Mouse (Mus musculus) embryo, embryonic 11 days (tissue): ENCODE results near the gene Aldh9a1.
"Not testable (repeated sequence)": the region's sequence is repeated elsewhere in the genome, so short reads cannot be mapped to it uniquely, and the experiment has no call there.

Experiments
- DNase-seq: peaks from one replicate; pipeline ENCODE4 v3.0.0-alpha.2; 2015

Gene Aldh9a1

DNA sequence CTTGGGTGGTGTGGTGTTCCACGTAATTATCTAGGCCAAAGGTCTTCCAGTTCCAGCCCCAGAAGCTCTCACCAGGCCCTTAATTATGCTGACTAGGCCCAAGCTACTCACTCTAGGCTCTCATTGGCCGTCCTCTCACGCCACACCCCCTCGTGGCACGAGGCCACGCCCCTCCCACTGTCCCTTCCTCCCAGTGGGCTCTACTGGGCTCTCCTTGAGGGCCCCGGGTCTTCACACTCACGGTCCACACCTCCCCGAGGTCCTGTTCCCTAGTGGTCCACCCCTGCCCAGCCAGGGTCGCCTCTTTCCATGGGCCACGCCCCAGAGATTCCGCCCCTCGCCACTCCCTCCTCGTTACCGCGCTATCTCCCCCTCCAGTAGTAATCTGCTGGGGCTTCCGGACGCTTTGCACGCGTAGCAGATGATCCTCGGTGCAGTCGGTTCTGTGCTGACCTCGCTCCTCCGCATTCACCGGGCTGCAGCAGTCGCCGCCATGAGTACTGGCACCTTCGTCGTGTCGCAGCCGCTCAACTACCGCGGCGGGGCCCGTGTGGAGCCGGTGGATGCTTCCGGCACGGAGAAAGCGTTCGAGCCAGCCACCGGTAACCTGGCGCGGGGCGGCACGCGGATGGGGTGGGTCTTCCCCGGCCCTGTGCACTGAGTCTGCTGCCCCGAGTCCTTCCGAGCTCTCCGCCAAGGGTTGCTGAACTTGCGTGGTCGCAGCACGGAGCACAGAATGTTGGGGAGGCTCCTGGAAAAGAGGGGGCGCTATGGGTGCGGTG is at the start of gene Aldh9a1:
Gene Aldh9a1 (plus strand): TSS at position 177 of the 782 bp plus-strand sequence.
- peak; percentile 91 for DNase-seq

DNA sequence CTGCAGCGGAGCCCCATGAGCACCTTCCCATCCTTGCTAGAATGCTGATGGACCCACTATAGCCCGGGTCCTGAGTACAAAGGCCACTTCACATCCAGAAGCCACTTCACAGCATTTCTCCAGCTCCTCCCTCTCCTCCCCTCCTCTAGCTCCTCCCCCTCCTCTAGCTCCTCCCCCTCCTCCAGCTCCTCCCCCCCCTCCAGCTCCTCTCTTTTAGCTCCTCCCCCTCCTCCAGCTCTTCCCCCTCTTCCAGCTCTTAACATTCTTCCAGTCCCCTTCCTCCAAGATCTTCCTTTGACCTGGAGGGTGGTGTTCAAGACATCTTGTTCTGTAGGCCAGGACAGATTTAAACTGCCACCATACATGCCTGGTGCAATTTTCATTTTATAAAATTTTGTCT is 49.7 kb upstream of the Aldh9a1 start:
- DNase-seq = no peak

DNA sequence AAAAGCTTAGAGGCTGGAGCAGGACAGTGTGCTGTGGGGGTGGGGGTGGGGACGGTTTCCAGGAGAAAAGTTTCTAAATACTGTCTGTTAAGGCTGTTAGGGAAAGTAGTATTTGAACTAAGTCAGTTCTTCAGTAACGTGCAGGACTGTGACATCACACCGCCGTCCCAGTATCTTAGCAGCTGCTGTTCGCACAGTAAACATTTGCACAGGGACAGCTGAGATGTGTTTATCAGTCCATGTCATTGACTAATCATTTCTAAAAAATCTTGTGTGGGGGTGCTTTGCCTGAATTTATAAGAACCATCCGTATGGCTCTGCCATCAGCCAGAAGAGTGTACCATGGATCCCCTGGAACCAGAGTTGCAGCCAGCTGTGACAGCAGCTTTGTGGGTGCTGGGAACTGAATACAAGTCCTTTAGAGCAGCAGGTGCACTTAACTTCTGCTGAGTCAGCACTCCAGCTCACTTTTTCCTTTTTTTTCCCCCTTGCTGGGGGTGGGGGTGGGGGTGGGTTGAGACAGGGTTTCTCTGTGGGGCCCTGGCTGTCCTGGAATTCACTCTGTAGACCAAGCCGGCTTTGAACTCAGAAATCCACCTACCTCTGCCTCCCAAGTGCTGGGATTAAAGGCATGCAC is 44.2 kb upstream of the Aldh9a1 start:
- no peak for DNase-seq

DNA sequence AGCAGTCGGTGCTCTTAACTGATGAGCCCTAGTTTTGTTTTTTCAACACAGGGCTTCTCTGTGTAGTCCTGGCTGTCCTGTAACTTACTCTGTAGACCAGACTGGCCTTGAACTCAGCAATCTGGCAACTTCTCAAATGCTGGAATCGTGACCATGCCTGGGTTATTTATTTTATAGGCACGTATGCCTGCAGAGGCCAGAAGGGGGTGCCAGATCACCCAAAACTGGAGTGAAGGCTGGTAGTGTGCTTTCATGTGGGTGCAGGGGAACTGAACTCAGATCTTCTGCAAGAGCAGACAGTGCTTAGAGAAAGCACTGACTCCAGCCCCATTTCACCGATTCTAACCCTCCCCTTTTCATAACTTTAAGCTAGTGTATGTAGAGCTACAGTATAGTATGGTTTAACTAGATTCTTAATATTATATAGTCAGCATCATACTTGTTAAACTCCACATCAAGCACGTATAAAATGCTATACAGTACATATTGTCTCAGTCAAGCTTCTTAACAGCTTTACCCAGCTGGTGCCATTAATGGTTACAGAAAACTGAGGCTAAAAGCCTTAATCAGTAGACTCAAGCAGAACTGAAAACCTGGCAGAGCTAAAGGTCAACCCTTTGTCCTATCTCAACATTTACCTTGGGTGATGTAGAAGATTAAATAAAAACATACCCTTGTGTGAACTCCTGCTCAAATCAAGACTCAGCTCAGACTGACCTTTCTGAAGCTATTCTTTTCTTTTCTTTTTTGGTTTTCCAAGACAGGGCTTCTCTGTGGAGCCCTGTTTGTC is 43.1 kb upstream of the Aldh9a1 start:
- peak; percentile 47 for DNase-seq

DNA sequence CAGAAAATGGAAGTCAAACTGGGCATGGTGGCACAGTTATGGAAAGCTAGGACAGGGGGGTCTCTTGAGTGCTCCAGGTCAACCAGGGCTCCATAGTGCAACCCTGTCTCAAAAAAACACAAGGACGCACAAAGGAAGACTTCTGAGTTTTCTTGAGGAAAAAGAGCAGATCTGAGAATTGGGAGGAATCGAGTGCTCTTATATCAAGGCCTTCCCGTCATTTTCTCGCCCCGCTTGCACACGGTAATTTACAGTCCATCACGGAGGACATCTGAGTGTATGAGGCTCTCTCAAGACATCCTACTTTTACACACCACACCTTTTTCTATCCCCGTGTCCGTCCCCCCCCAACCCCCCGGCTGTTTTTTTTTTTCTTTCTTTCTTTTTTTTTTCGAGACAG is 42.1 kb upstream of the Aldh9a1 start:
- no peak for DNase-seq

DNA sequence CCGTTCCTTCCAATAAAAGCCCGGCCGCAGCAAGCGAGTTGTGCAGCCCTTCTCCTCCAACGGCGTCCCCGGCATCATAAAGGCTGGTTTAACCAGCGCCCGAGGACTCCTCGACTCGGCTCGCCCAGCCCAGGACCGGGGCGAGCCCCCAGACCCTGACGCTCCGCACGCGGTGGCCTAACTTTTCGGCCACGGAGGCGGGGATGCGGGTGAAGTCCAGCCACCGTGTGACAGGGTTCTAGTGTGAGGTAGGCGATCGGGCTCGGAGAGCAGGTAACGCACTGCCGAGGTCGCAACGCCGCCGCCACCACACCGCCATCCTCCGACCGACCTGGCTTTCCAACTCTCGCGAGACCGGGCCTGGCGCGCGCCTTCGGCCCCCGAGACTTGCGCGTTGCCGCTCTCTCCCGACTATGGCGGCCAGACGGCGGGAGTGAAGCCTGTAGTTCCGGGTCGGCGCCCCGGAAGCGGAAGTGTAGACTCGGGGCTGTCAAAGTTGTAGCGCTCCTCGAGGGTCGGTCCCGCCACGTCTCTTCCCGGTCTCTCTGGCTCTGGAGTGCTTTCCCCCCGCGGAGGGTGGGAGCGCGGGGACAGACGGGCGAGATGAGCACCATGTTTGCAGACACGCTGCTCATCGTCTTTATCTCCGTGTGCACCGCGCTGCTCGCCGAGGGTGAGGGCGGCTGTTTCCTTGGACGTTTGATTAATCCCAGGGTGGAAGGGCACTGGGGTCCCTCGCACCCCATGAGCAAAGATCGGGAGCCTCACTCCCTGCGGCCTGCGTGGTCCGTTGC is 41.3 kb upstream of the Aldh9a1 start, which contains the start of gene Tmco1:
Gene Tmco1 (plus strand): TSS at position 118 of the 794 bp plus-strand sequence.
- peak; percentile 98 for DNase-seq

DNA sequence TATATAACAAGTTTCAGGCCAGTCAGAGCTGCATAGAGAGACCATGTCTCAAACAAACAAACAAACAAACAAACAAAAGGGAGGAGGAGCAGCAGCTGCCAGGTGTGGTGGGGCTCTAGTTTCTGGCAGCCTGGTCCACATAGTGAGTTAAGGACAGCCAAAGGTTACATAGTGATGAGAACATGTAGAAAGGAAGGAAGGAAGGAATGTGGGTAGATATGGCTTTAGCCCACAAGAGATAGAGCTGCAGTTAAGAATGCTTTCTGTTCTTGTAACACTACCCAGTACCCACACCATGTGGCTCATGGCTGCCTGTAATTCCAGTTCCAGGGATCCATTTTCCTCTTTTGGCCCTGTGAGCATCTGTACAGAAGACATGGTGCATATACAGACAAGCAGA is 37.4 kb upstream of the Aldh9a1 start:
- DNase-seq = no peak

DNA sequence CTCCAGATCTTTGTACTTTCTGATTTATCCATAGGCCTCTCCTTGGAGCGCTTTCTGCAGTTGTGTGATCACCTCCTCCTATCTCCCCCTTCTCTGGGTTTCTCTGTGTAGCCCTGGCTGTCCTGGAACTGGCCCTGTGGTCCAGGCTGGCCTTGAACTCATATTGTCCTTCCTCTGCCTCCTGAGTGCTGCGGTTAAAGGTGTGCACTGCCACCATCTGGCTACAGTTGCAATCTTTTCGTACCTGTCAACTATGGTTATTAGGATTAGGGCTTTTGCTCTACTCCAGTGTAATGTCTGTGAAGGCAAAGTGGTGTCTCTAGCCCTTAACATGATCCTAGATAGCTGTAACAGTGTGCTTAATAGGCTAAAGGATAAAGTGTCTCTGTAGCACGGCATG is 36.6 kb upstream of the Aldh9a1 start:
- DNase-seq = no peak

DNA sequence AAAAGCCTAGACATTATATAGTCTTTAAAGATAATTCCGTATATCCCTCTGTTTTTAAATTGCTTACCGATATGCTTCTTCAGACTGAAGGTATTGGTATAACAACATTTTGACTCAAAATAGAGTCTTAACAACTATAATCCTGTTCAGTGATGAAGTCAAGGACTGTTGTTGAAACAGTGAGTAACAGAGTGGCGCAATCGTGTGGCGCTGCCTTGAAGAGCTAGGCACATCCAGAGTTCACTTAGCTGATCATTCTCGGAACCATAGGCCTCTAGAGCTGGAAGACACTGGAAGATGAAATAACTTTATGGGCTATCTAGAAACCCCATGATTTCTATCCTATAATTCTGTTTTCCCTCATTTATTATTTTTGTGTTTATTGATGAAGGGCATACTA is 28.1 kb upstream of the Aldh9a1 start:
- no peak for DNase-seq

DNA sequence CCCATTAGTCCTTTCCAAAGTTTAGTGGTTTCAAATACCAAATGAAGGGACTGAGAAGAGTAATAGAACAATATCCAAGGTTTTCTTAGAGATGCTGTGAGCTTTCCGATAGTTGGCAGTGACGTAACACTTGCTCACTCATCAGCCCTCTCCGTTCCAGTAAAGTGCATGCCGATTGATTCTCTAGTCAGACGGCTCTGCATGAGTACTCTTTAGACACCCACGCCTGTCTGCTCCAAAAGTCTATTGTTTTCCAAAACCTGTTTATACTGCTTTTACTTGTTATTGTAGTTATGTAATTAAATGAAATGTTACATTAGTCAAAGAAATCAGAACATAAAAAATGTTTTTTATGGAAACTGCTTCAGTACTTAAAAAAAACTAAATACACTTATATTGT is 21.0 kb upstream of the Aldh9a1 start:
- no peak for DNase-seq

DNA sequence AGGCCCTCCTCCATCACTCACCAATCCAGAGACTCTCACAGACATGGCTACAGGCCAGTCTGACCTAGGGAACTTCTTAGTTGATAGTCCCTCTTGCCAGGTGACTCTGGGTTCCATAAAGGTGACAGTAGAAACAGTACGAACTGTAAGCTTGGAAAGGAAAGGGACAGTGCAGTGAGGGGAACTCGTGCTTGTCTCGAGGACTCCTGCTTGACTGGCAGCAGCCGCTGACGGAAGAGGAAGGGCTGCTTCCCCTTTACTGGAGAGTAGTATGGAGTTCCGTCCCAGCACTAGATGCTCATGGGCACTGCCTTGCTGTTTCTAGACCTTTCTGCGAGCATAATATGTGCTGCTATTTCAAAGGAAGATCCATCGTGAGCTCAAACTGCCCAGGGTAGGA is 18.7 kb upstream of the Aldh9a1 start:
- no peak for DNase-seq

DNA sequence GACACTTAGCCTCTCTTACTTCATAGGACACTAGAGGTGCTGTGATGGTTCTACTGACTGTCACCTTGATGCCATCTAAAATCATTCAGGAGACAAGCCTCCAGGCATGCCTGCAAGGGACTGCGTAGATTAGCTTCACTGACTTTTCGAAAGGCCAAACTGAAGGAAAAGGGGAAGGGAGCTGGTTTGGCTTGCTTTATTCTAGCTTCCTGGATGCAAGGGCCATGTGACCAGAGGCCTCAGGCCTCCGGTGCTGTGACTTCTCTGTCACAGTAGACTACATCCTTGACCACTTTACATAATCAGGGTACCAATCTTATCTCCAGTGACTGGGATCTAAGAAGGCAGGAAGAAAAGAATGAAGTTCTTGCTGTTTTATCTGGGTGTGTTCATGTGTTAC is 13.4 kb upstream of the Aldh9a1 start:
- no peak for DNase-seq

DNA sequence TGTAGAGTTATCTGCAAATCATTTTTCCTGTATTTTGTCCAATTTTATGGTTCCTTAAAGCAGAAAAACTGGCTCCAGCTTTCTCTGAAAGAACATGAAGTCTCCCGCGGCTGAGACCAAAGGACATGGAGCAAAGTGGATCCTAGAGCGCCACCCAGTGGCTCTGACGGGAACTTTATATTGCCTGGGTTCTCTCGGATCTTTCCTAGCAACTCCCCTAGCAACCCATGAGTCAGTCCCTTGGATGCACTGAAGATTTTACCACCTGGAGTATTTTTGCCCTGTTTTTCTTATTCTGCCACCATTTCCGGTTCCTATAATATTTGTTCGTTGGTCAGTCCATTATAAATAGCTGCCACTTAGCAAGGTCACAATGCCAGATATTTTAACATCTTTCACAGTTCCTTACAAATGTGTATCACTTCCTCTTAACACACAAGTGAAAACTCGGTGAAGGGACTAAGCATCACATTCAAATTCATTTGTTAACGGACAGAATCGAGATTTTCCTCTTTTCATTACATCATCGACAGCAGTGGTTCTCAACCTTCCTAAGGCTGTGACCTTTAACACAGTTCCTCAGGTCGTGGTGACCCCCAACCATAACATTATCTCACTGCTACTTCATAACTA is 12.2 kb upstream of the Aldh9a1 start:
- peak; percentile 88 for DNase-seq

DNA sequence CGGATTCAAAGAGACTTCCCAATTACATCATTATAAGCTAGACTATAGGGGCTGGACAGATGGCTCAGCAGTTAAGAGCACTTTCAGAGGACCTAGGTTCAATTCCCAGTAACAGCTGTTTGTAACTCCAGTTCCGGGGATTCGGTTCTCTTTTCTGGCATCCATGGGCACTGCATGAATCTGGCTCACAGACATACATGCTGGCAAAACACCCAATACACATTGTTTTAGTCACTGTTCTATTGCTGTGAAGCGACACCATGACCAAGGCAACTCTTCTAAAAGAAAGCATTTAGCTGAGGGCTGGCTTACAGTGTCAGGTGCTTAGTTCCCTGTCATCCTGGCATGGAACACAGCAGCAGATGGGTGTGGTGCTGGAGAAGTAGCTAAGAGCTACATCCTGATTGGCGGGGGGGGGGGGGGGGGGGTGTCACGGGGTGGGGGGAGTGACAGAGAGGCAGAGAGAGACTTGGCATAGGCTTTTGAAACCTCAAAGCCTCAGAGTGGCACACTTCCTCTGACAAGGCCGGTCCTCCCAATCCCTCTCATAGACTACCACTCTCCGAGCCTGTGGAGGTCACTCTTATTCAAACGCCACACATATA is 10.5 kb upstream of the Aldh9a1 start:
- DNase-seq = no peak

DNA sequence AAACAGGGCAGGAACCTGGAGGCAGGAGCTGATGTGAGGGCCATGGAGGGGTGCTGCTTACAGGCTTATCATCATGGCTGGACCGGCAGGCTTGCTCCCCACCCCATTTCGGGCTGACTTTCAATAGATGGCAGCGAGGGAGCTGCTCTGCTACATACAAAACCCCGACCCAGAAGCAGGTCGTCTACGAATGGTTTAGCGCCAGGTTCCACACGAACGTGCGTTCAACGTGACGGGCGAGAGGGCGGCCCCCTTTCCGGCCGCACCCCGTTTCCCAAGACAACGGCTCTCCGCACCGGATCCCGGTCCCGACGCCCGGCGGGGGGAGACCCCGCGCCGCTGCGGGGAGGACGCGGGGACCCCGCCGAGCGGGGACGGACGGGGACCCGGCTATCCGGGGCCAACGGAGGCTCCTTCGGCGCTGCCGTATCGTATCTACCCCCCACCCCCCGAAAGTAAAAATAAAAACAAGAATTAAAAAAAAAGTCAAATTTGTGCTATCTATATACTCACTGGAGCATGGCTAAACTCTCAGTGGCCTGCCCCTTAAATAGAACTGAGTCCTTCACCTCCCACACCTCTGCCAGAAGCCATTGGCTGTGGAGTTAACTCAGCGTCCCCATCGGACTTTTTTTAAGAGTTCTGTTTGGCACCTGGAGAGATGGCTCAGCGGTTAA is 9.5 kb upstream of the Aldh9a1 start:
- peak; percentile 28 for DNase-seq

DNA sequence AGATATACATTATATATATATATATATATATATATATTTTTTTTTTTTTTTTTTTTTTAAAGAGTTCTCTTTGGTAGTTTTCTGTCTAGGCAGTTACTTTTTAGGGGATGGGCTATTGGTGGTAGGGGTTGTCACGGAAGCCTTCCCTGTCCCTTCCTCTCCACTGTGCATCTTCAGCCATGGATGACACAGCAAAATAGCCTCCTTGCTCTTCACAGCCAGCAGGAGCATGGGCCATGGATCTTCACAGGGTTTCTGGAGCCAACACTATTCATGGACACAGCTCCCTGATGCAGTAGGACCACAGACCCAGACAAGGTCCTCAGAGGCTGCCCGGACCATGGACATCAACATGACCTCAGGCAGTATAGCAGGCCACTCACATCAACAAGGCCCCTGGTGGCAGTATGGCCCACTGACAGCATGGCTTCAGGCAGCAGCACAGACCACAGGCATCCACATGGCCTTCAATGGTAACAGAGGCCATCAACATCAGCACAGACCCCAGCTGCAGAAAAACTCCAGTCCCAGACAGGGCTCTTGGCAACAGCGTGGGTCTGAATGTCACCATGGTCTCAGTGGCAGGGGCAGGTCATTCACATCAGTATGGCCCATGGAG is 8.8 kb upstream of the Aldh9a1 start:
- no peak for DNase-seq

DNA sequence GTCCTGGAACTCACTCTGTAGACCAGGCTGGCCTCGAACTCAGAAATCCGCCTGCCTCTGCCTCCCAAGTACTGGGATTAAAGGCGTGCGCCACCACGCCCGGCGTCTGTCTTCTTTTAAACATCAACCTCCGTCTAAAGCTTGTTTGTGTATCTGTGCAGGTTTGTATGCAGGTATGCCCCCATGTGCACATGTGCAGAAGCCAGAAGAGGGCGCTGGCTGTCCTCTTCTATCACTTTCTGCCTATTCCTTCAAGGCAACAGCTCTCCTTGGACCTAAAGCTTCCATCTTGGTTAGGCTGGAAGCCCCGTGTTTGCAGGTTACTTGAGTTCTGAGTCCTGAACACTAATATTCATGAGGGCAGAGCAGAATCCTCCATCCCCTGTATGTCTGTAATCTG is 7.0 kb upstream of the Aldh9a1 start:
- no peak for DNase-seq

DNA sequence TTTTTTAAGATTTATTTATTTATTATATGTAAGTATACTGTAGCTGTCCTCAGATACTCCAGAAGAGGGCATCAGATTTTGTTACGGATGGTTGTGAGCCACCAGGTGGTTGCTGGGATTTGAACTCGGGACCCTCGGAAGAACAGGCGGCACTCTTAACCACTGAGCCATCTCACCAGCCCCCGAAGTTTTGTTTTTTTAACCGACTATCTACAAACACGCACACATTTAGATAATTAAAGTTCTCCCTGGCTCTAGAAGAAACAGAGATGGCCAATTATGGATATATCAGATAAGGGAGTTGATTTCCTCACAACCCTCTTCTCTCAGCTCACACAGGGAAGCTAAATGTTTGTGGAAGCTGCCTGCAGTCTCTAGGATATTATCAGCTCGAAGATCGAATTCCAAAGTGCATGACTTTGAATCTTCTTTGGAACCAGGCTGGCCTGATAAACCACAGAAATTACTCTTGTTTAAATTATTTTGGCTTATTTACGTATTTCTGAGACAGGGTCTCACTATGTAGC is 3.7 kb upstream of the Aldh9a1 start:
- DNase-seq = not testable (repeated sequence)

DNA sequence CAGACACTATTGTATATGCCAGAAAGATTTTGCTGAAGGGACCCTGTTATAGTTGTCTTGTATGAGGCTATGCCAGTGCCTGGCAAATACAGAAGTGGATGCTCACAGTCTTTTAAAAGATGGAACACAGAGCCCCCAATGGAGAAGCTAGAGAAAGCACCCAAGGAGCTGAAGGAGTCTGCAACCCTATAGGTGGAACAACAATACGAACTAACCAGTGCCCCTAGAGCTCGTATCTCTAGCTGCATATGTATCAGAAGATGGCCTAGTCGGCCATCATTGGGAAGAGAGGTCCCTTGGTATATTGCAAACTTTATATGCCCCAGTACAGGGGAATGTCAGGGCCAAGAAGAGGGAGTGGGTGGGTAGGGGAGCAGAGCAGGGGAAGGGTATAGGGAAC is 585 bp upstream of the Aldh9a1 start:
- DNase-seq = not testable (repeated sequence)

DNA sequence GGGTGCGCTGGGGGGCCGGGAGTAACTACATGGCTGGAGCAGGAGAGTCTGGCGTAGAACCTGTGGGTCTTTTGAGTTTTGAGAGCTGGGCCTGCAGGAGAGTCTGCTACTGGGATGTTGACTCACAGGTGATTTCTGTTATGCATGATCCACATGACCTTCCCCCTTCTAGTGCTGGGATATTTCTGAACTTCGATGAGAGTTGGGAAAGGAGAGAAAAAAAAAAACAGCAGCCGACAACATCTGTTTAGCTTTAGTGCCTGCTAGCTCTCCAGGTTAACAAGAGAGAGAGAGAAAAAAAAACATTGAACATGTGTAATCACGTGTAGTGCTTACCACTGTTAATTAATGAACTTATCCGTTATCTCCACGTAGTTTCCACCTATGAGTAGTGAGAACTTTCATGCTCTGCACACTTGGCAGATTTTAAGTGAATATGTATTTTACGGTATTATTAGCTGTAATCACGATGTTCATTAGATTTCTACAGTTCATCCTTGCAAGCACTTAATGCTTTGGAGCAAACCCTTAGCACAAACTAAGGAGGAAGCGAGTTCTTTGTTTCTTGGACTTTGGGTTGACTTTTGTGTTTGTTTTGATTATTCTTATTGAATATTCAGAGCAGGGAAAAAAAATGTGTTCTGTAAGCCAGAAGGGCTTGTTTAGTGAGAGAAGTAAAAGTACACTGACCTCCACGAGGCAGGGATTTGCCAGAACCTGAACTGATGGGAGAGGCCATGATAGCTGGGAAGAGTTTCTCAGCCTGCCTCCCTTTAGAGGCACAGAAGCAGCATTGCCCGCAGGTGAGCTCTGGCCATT is 1.0 kb downstream of the Aldh9a1 start:
- no peak for DNase-seq
